Mouse (Mus musculus): Measurements from ENCODE around the gene Lima1.
"Not testable (repeated sequence)": the region's sequence is repeated elsewhere in the genome, so short reads cannot be mapped to it uniquely, and the experiment has no call there.

Lima1 gene

GRCm38 (mm10) chr15:99875334-99875869 lies at the start of gene Lima1:
Gene Lima1, minus strand, starts transcription at chr15:99875456.
- DNase-seq (ENCODE audit: low read depth, low spot score), result peak; percentile 92

- no peak for DNase-seq (ENCODE audit: low read depth, low spot score)
Observed at GRCm38 (mm10) chr15:99919601-99920158, 44.4 kb upstream of the Lima1 start.

- DNase-seq (ENCODE audit: low read depth, low spot score), result no peak
Observed at GRCm38 (mm10) chr15:99917264-99917663, 42.0 kb upstream of the Lima1 start.

GRCm38 (mm10) chr15:99914613-99915012 lies 39.4 kb upstream of the Lima1 start:
- DNase-seq (ENCODE audit: low read depth, low spot score), result no peak

GRCm38 (mm10) chr15:99911785-99912184 lies 36.5 kb upstream of the Lima1 start:
- no peak for DNase-seq (ENCODE audit: low read depth, low spot score)

GRCm38 (mm10) chr15:99909339-99909996 lies 34.2 kb upstream of the Lima1 start:
- DNase-seq (ENCODE audit: low read depth, low spot score), result peak; percentile 64

GRCm38 (mm10) chr15:99907514-99907913 lies 32.3 kb upstream of the Lima1 start:
- DNase-seq (ENCODE audit: low read depth, low spot score), result no peak

GRCm38 (mm10) chr15:99907041-99907440 lies 31.8 kb upstream of the Lima1 start:
- no peak for DNase-seq (ENCODE audit: low read depth, low spot score)

- DNase-seq (ENCODE audit: low read depth, low spot score), result no peak
Observed at GRCm38 (mm10) chr15:99904841-99905240, 29.6 kb upstream of the Lima1 start.

- DNase-seq (ENCODE audit: low read depth, low spot score), result peak; percentile 95
Observed at GRCm38 (mm10) chr15:99904333-99904732, 29.1 kb upstream of the Lima1 start.

GRCm38 (mm10) chr15:99903227-99903626 lies 28.0 kb upstream of the Lima1 start:
- DNase-seq (ENCODE audit: low read depth, low spot score), result no peak

- DNase-seq (ENCODE audit: low read depth, low spot score), result no peak
Observed at GRCm38 (mm10) chr15:99902786-99903185, 27.5 kb upstream of the Lima1 start.

- DNase-seq (ENCODE audit: low read depth, low spot score), result peak; percentile 18
Observed at GRCm38 (mm10) chr15:99896621-99897020, 21.4 kb upstream of the Lima1 start.

- DNase-seq (ENCODE audit: low read depth, low spot score), result no peak
Observed at GRCm38 (mm10) chr15:99891355-99891754, 16.1 kb upstream of the Lima1 start.

- DNase-seq (ENCODE audit: low read depth, low spot score), result no peak
Observed at GRCm38 (mm10) chr15:99890412-99891236, 15.4 kb upstream of the Lima1 start.

- no peak for DNase-seq (ENCODE audit: low read depth, low spot score)
Observed at GRCm38 (mm10) chr15:99889275-99889874, 14.1 kb upstream of the Lima1 start.

- DNase-seq (ENCODE audit: low read depth, low spot score), result not testable (repeated sequence)
Observed at GRCm38 (mm10) chr15:99887130-99887529, 11.9 kb upstream of the Lima1 start.

GRCm38 (mm10) chr15:99884038-99884437 lies 8.8 kb upstream of the Lima1 start:
- DNase-seq (ENCODE audit: low read depth, low spot score), result no peak

- no peak for DNase-seq (ENCODE audit: low read depth, low spot score)
Observed at GRCm38 (mm10) chr15:99878541-99878940, 3.3 kb upstream of the Lima1 start.

- peak; percentile 27 for DNase-seq (ENCODE audit: low read depth, low spot score)
Observed at GRCm38 (mm10) chr15:99874612-99875333, 483 bp downstream of the Lima1 start.

- DNase-seq (ENCODE audit: low read depth, low spot score), result no peak
Observed at GRCm38 (mm10) chr15:99872543-99872942, 2.7 kb downstream of the Lima1 start.

Data from 3T3-L1 (cell line).